Mouse (Mus musculus): ENCODE measurements around the gene Entpd5. TPM values are rescaled to one million over a fixed set of nuclear protein-coding genes. Genes with fewer than 3 reads are reported as not detected.
"Not testable (repeated sequence)": the region's sequence is repeated elsewhere in the genome, so short reads cannot be mapped to it uniquely, and the experiment has no call there.

Entpd5 gene
- polyA plus RNA-seq, 1 experiment = 16.7 TPM

DNA sequence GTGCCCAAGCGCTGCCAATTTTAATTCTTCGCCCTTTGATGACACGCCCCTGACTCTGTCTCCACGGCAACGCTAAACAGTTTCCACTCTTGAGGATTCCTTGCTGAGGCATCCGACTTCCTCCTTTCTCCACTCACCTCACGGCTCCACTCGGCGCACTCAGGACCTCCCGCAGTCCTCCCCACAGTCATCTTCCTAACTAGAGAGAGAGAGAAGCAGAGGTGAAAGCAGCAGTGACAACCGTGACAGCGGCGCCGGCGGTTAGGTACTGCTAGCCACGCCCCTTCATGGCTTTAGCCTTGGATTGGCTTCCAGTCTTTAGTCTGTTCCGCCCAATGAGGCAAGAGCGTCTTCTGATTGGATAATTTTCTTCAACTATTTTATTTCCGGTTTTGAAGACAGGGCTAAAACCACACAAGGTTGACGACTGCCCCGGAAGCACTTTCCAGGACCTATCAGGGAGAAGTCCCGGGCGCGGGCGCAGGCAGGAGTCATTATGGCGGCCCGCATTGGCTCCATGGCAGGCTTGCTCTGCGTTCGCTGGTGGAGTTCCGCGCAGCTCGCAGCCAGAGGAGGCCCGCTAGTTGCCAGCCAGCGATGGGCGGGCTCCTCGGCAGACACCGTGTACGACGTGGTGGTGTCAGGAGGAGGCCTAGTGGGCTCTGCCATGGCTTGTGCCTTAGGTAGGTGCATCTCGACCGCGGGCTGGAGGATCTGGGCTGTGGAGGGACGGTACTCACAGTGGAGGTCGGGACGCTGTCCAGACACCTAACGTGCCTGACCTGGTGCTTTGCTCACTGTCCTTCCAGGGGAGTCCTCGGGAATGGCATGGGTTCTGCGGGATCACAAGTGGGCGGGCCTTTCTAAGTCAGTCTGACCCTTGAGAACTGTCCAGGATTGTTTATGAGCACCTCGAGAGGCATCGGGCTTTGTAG is 47.0 kb downstream of the Entpd5 start, which contains the start of the genes Coq6 and Fam161b:
Gene Coq6 (plus strand): TSS at position 103 of the 935 bp plus-strand sequence.
Gene Fam161b (minus strand): TSS at position 279 of the 935 bp plus-strand sequence.
- DNase-seq (ENCODE audit: low read depth, low spot score) = peak; percentile 98
- under 1% methylated on average over 51 of the region's 51 CpGs for WGBS

DNA sequence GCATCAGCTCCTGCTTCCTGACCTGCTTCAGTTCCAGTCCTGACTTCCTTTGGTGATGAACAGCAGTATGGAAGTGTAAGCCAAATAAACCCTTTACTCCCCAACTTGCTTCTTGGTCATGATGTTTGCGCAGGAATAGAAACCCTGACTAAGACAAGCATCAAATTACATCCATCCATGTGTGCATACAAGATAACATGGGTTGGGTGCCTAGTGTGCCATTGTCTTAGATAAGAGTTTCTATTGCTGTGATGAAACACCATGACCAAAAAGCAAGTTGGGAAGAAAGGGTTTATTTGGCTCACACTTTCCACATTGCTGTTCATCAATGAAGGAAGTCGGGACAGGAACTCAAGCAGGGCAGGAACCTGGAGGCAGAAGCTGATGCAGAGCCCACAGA is 50.1 kb downstream of the Entpd5 start:
- 80% methylated on average over 2 of the region's 2 CpGs for WGBS
- DNase-seq (ENCODE audit: low read depth, low spot score) = not testable (repeated sequence)

DNA sequence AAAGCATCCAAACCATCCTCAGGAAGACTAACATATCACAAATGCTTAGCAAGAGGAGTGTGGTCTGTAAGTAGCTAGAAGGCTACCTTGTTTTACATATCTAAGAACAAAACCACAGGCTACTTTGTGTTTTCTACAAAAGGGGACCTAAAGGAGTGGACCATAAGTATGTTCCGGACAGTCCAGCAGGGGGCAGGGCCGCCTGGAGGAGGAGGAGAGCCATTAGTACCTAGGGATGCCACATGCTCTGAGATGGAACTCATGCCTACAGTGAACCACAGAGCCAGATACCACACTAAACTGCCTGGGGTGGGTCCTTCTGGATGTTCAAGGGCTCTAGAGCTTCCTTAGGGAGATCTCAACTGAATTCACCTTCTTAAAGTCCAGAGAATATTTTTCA is 61.6 kb downstream of the Entpd5 start:
- 49% methylated on average over 2 of the region's 2 CpGs for WGBS

DNA sequence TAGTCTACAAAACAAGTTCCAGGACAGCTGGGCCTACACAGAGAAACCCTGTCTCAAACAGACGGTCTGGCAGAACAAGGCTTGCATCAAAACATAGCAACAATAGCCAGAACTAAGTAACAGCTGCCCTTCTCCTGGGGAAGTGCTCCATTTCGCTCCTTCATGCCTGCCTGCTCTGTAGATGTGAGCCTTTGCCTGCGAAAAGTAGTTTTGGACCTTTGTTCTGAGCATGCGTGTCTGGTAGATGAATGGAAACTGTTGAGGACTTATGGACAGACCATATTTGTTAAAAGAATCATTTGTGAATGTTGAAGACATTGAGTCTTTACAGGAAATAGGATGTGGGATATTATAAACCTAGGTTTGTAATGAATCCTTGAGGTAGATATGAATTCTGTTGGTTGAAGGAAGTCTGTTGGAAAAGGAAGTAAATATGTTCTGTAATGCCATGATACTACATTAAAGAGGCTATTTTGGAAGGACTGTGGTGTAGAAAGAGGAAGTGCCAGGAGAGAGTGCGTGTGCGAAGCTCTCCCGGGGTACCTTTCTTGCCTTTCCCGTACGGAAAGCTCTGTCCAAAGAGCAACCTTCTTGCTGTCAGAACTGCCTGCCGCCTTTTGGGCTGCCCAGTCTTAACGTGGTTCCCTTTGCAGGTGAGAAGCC is 71.7 kb downstream of the Entpd5 start:
- DNase-seq (ENCODE audit: low read depth, low spot score) = no peak
- WGBS = 85% methylated on average over 11 of the region's 11 CpGs

More for the DNA sequence above, 61.6 kb downstream of the Entpd5 start:
- no peak for DNase-seq (ENCODE audit: low read depth, low spot score)

DNA sequence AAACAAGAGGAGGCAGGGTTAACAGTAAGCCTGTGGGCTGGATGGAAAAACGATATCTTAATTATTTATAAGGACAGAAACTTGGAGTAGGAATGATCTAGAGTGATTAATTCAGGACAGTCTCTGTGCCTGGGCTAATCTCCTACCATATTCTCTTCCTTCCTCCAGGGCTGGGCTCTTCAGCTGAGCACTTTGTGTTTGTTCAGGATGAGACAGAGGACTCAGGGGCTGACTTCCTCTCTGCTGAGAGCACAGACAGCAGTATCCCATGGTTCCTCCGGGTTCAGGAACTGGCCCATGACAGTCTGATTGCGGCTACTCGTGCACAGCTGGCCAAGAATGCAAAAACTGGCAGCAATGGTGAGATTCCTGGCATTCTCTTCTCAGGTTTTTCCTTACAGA is 81.7 kb downstream of the Entpd5 start:
- WGBS = 57% methylated on average over 4 of the region's 4 CpGs
- DNase-seq (ENCODE audit: low read depth, low spot score) = no peak

Other genes starting within 250 kb of the Entpd5 start
- gene Elmsan1, start 190.1 kb downstream of the Entpd5 start, polyA plus RNA-seq (2012; rRNA removed) = 9.1 and 15.3 TPM in 2 replicates
- 9.4 and 13.3 TPM in 2 replicates for gene Ptgr2, start 123.8 kb downstream of the Entpd5 start, polyA plus RNA-seq (2012; rRNA removed)
- 29.4 and 35.1 TPM in 2 replicates for gene Zfp410, start 92.2 kb downstream of the Entpd5 start, polyA plus RNA-seq (2012; rRNA removed)
- gene Coq6, start 47.4 kb downstream of the Entpd5 start, polyA plus RNA-seq (2012; rRNA removed) = 43.2 and 49.7 TPM in 2 replicates
- gene Fam161b, start 47.2 kb downstream of the Entpd5 start, polyA plus RNA-seq (2012; rRNA removed) = 0.62 and 0.64 TPM in 2 replicates
- gene Bbof1, start within 50 bp of the Entpd5 start, polyA plus RNA-seq (2012; rRNA removed) = 0.04 and 0.10 TPM in 2 replicates
- gene Rnf113a2, start 8.2 kb upstream of the Entpd5 start, polyA plus RNA-seq (2012; rRNA removed) = 4.2 and 4.7 TPM in 2 replicates
- gene Aldh6a1, start 42.0 kb upstream of the Entpd5 start, polyA plus RNA-seq (2012; rRNA removed) = 4.7 and 7.5 TPM in 2 replicates
- 6.4 and 7.6 TPM in 2 replicates for gene Lin52, start 42.4 kb upstream of the Entpd5 start, polyA plus RNA-seq (2012; rRNA removed)
- gene Vsx2, start 160.7 kb upstream of the Entpd5 start, polyA plus RNA-seq (2012; rRNA removed) = not detected in 2 replicates
- gene Abcd4, start 208.4 kb upstream of the Entpd5 start, polyA plus RNA-seq (2012; rRNA removed) = 29.0 and 49.4 TPM in 2 replicates
- not detected in 2 replicates for gene Vrtn, start 232.0 kb upstream of the Entpd5 start, polyA plus RNA-seq (2012; rRNA removed)